Mouse (Mus musculus): ENCODE measurements at regions not wholly inside any gene's neighbourhood (a gene's known extent, or its start where the extent isn't known, plus 50 kb on each side); places are given as distances from the start of the nearest gene placed in this dataset.
"Not testable (repeated sequence)": the region's sequence is repeated elsewhere in the genome, so short reads cannot be mapped to it uniquely, and the experiment has no call there.

- 43% methylated on average over 1 of the region's 1 CpGs for WGBS (ENCODE audit: insufficient replicate concordance)
- H3K4me1 ChIP-seq (ENCODE audit: control insufficient read depth, low read depth, low read length): no peaks in the 10 kb centered on the region
- no peaks in the 10 kb centered on the region for H3K36me3 ChIP-seq (ENCODE audit: control insufficient read depth, insufficient read depth)
- H3K4me3 ChIP-seq (ENCODE audit: low read depth, low read length): no peak overlapping the region
- no peak overlapping the region for H3K9ac ChIP-seq (ENCODE audit: low read depth, low read length)
- H3K27me3 ChIP-seq (ENCODE audit: control insufficient read depth, insufficient read depth, low read depth, low read length): no peaks in the 10 kb centered on the region
- H3K4me2 ChIP-seq (ENCODE audit: low read depth, low read length): no peak overlapping the region
- no peak for ATAC-seq (ENCODE audit: low read depth)
- H3K27ac ChIP-seq (ENCODE audit: low read length): no peak overlapping the region
- H3K9me3 ChIP-seq (replicated peaks; ENCODE audit: control insufficient read depth, low read length): no peaks in the 10 kb centered on the region
Observed at GRCm38 (mm10) chr8:90031220-90031619, 316.9 kb downstream of the Tox3 start.

GRCm38 (mm10) chr8:90017958-90018357 lies 330.2 kb downstream of the Tox3 start:
- H3K9ac ChIP-seq (ENCODE audit: low read depth, low read length); H3K4me2 ChIP-seq (ENCODE audit: low read depth, low read length); H3K4me3 ChIP-seq (ENCODE audit: low read depth, low read length); H3K27ac ChIP-seq (ENCODE audit: low read length); H3K4me1 ChIP-seq (ENCODE audit: control insufficient read depth, low read depth, low read length); H3K36me3 ChIP-seq (ENCODE audit: control insufficient read depth, insufficient read depth); H3K27me3 ChIP-seq (ENCODE audit: control insufficient read depth, insufficient read depth, low read depth, low read length); H3K9me3 ChIP-seq (replicated peaks; ENCODE audit: control insufficient read depth, low read length); ATAC-seq (ENCODE audit: low read depth): not testable (repeated sequence)
- 21% methylated on average over 1 of the region's 1 CpGs for WGBS (ENCODE audit: insufficient replicate concordance)

GRCm38 (mm10) chr8:90013755-90014154 lies 334.4 kb downstream of the Tox3 start:
- ATAC-seq (ENCODE audit: low read depth): no peak
- no peaks in the 10 kb centered on the region for H3K4me1 ChIP-seq (ENCODE audit: control insufficient read depth, low read depth, low read length)
- no peak overlapping the region for H3K4me2 ChIP-seq (ENCODE audit: low read depth, low read length)
- H3K9me3 ChIP-seq (replicated peaks; ENCODE audit: control insufficient read depth, low read length): no peaks in the 10 kb centered on the region
- H3K9ac ChIP-seq (ENCODE audit: low read depth, low read length): no peak overlapping the region
- H3K27me3 ChIP-seq (ENCODE audit: control insufficient read depth, insufficient read depth, low read depth, low read length): no peaks in the 10 kb centered on the region
- WGBS (ENCODE audit: insufficient replicate concordance): 50% methylated on average over 2 of the region's 2 CpGs
- H3K36me3 ChIP-seq (ENCODE audit: control insufficient read depth, insufficient read depth): no peaks in the 10 kb centered on the region
- no peak overlapping the region for H3K4me3 ChIP-seq (ENCODE audit: low read depth, low read length)
- no peak overlapping the region for H3K27ac ChIP-seq (ENCODE audit: low read length)

- Histone ChIP-seq H3K9ac (ENCODE audit: low read depth, low read length) (no peak overlapping the region), H3K4me2 (ENCODE audit: low read depth, low read length) (no peak overlapping the region), H3K4me3 (ENCODE audit: low read depth, low read length) (no peak overlapping the region), H3K27me3 (ENCODE audit: control insufficient read depth, insufficient read depth, low read depth, low read length) (no peaks in the 10 kb centered on the region), H3K36me3 (ENCODE audit: control insufficient read depth, insufficient read depth) (no peaks in the 10 kb centered on the region), H3K27ac (ENCODE audit: low read length) (no peak overlapping the region), H3K4me1 (ENCODE audit: control insufficient read depth, low read depth, low read length) (no peaks in the 10 kb centered on the region), H3K9me3 (replicated peaks; ENCODE audit: control insufficient read depth, low read length) (no peaks in the 10 kb centered on the region)
- no peak for ATAC-seq (ENCODE audit: low read depth)
- 56% methylated on average over 6 of the region's 6 CpGs for WGBS (ENCODE audit: insufficient replicate concordance)
Observed at GRCm38 (mm10) chr8:90011682-90012409, 336.3 kb downstream of the Tox3 start.

GRCm38 (mm10) chr8:90009431-90009830 lies 338.7 kb downstream of the Tox3 start:
- Histone ChIP-seq H3K4me1 (ENCODE audit: control insufficient read depth, low read depth, low read length) (no peaks in the 10 kb centered on the region), H3K9ac (ENCODE audit: low read depth, low read length) (no peak overlapping the region), H3K36me3 (ENCODE audit: control insufficient read depth, insufficient read depth) (no peaks in the 10 kb centered on the region), H3K27ac (ENCODE audit: low read length) (no peak overlapping the region), H3K4me2 (ENCODE audit: low read depth, low read length) (no peak overlapping the region), H3K27me3 (ENCODE audit: control insufficient read depth, insufficient read depth, low read depth, low read length) (no peaks in the 10 kb centered on the region), H3K4me3 (ENCODE audit: low read depth, low read length) (no peak overlapping the region), H3K9me3 (replicated peaks; ENCODE audit: control insufficient read depth, low read length) (no peaks in the 10 kb centered on the region)
- ATAC-seq (ENCODE audit: low read depth): no peak
- 46% methylated on average over 1 of the region's 1 CpGs for WGBS (ENCODE audit: insufficient replicate concordance)

- Histone ChIP-seq H3K27me3 (ENCODE audit: control insufficient read depth, insufficient read depth, low read depth, low read length) (no peaks in the 10 kb centered on the region), H3K4me2 (ENCODE audit: low read depth, low read length) (no peak overlapping the region), H3K9me3 (replicated peaks; ENCODE audit: control insufficient read depth, low read length) (no peaks in the 10 kb centered on the region), H3K27ac (ENCODE audit: low read length) (no peak overlapping the region), H3K4me3 (ENCODE audit: low read depth, low read length) (no peak overlapping the region), H3K4me1 (ENCODE audit: control insufficient read depth, low read depth, low read length) (no peaks in the 10 kb centered on the region), H3K9ac (ENCODE audit: low read depth, low read length) (no peak overlapping the region), H3K36me3 (ENCODE audit: control insufficient read depth, insufficient read depth) (no peaks in the 10 kb centered on the region)
- WGBS (ENCODE audit: insufficient replicate concordance): 32% methylated on average over 15 of the region's 15 CpGs
- no peak for ATAC-seq (ENCODE audit: low read depth)
Observed at GRCm38 (mm10) chr8:90000899-90001640, 347.1 kb downstream of the Tox3 start.

GRCm38 (mm10) chr8:89993743-89994142 lies 354.4 kb downstream of the Tox3 start:
- WGBS (ENCODE audit: insufficient replicate concordance): 69% methylated on average over 4 of the region's 4 CpGs
- Histone ChIP-seq H3K27me3 (ENCODE audit: control insufficient read depth, insufficient read depth, low read depth, low read length) (no peaks in the 10 kb centered on the region), H3K4me2 (ENCODE audit: low read depth, low read length) (no peak overlapping the region), H3K4me3 (ENCODE audit: low read depth, low read length) (no peak overlapping the region), H3K9me3 (replicated peaks; ENCODE audit: control insufficient read depth, low read length) (no peaks in the 10 kb centered on the region), H3K36me3 (ENCODE audit: control insufficient read depth, insufficient read depth) (no peaks in the 10 kb centered on the region), H3K9ac (ENCODE audit: low read depth, low read length) (no peak overlapping the region), H3K27ac (ENCODE audit: low read length) (no peak overlapping the region), H3K4me1 (ENCODE audit: control insufficient read depth, low read depth, low read length) (no peaks in the 10 kb centered on the region)
- ATAC-seq (ENCODE audit: low read depth): no peak

- WGBS (ENCODE audit: insufficient replicate concordance): 62% methylated on average over 2 of the region's 2 CpGs
- no peak for ATAC-seq (ENCODE audit: low read depth)
Observed at GRCm38 (mm10) chr8:89983859-89984258, 364.3 kb downstream of the Tox3 start.

GRCm38 (mm10) chr8:89982551-89982950 lies 365.6 kb downstream of the Tox3 start:
- H3K27ac ChIP-seq (ENCODE audit: low read length): no peak overlapping the region
- WGBS (ENCODE audit: insufficient replicate concordance): 52% methylated on average over 2 of the region's 2 CpGs
- H3K4me2 ChIP-seq (ENCODE audit: low read depth, low read length): no peak overlapping the region
- H3K9me3 ChIP-seq (replicated peaks; ENCODE audit: control insufficient read depth, low read length): no peaks in the 10 kb centered on the region
- no peaks in the 10 kb centered on the region for H3K36me3 ChIP-seq (ENCODE audit: control insufficient read depth, insufficient read depth)
- no peaks in the 10 kb centered on the region for H3K27me3 ChIP-seq (ENCODE audit: control insufficient read depth, insufficient read depth, low read depth, low read length)
- no peaks in the 10 kb centered on the region for H3K4me1 ChIP-seq (ENCODE audit: control insufficient read depth, low read depth, low read length)
- H3K4me3 ChIP-seq (ENCODE audit: low read depth, low read length): no peak overlapping the region
- no peak overlapping the region for H3K9ac ChIP-seq (ENCODE audit: low read depth, low read length)
- ATAC-seq (ENCODE audit: low read depth): no peak

More at GRCm38 (mm10) chr8:89983859-89984258, 364.3 kb downstream of the Tox3 start:
- H3K4me3 ChIP-seq (ENCODE audit: low read depth, low read length): no peak overlapping the region
- H3K4me2 ChIP-seq (ENCODE audit: low read depth, low read length): no peak overlapping the region
- no peaks in the 10 kb centered on the region for H3K36me3 ChIP-seq (ENCODE audit: control insufficient read depth, insufficient read depth)
- no peaks in the 10 kb centered on the region for H3K9me3 ChIP-seq (replicated peaks; ENCODE audit: control insufficient read depth, low read length)
- H3K4me1 ChIP-seq (ENCODE audit: control insufficient read depth, low read depth, low read length): no peaks in the 10 kb centered on the region
- H3K27me3 ChIP-seq (ENCODE audit: control insufficient read depth, insufficient read depth, low read depth, low read length): no peaks in the 10 kb centered on the region
- no peak overlapping the region for H3K9ac ChIP-seq (ENCODE audit: low read depth, low read length)
- no peak overlapping the region for H3K27ac ChIP-seq (ENCODE audit: low read length)
